Mouse (Mus musculus): ENCODE measurements at regions not wholly inside any gene's neighbourhood (a gene's known extent, or its start where the extent isn't known, plus 50 kb on each side); places are given as distances from the start of the nearest gene placed in this dataset.

DNA sequence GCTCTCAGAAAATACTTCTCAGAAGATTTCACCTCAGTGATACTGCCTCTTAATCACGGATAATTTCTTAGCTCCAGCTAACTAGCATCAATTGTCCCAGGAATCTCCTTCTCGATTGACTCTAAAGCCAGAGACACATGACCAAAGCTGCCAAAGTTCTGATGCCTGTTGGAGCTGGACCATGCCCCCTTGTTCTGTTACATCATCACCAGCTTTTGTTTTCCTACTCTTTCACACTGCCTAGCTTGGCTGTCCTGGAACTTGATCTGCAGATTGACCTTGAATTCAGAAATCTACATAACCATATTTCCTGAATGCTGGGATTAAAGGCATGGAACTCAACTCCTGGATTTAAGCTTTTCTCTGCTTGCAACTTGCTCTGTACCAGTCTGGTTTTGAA is 268.3 kb upstream of the Gcfc2 start:
- TF ChIP-seq CTCF (IDR thresholded peaks at IDR 0.05; ENCODE audit: control insufficient read depth, insufficient read depth, insufficient read length) (no peak), MYOD1 (IDR thresholded peaks at IDR 0.05; ENCODE audit: control insufficient read depth, insufficient read length, low read depth) (no peak), CEBPB (IDR thresholded peaks at IDR 0.05; ENCODE audit: low read depth) (no peak)

Data from C2C12 (cell line).